Mouse (Mus musculus) liver, embryonic 12.5 days (tissue): Measurements from ENCODE around the gene Tcap. TPM values are rescaled to one million over a fixed set of nuclear protein-coding genes. Genes with fewer than 3 reads are reported as not detected.

Source experiments
- ATAC-seq: fragments of 200-750 bp; cut with Nextera tagmentation; 2 replicates; pipeline ENCODE4 v1.8.0; 2017; ENCODE audit warnings: moderate number of reproducible peaks, mild to moderate bottlenecking, moderate library complexity
- H3K27ac ChIP-seq: fragments of 300-500 bp; sonication (generic); 2 replicates; pipeline ENCODE4 v1.5.1; 2016; ENCODE audit warnings: mild to moderate bottlenecking
- H3K27me3 ChIP-seq: fragments of 300-500 bp; sonication (generic); replicated peaks from 2 replicates; pipeline ENCODE4 v1.6.1; 2016; ENCODE audit warnings: mild to moderate bottlenecking, moderate library complexity
- H3K36me3 ChIP-seq: fragments of 300-500 bp; sonication (generic); 2 replicates; pipeline ENCODE4 v1.6.1; 2016; ENCODE audit warnings: mild to moderate bottlenecking, moderate library complexity
- H3K4me1 ChIP-seq: fragments of 300-500 bp; sonication (generic); 2 replicates; pipeline ENCODE4 v1.6.1; 2016
- H3K4me2 ChIP-seq: fragments of 300-500 bp; sonication (generic); 2 replicates; pipeline ENCODE4 v1.6.1; 2016; ENCODE audit warnings: mild to moderate bottlenecking, moderate library complexity
- H3K4me3 ChIP-seq: fragments of 300-500 bp; sonication (generic); 2 replicates; pipeline ENCODE4 v1.5.1; 2016; ENCODE audit warnings: mild to moderate bottlenecking, moderate library complexity
- H3K9ac ChIP-seq: fragments of 300-500 bp; sonication (generic); 2 replicates; pipeline ENCODE4 v1.6.1; 2016; ENCODE audit warnings: mild to moderate bottlenecking, moderate library complexity
- H3K9me3 ChIP-seq: fragments of 300-500 bp; sonication (generic); replicated peaks from 2 replicates; pipeline ENCODE4 v1.6.1; 2016; ENCODE audit warnings: mild to moderate bottlenecking, moderate library complexity
- whole genome bisulfite sequencing: fragments of 180-500 bp; shearing (Covaris S2); methylation state at CpG from one replicate; pipeline ENCODE4 v1.1.7; 2016; ENCODE audit not compliant: insufficient replicate concordance; 5-methylcytosine and 5-hydroxymethylcytosine counted together
- polyA plus RNA-seq: library from polyadenylated mRNA; unstranded; fragments of >200 nt; fragmentation: Nextera tagmentation; extraction: Ambion mirVana; gene quantifications from 2 replicates; pipeline ENCODE4 v1.2.1, GENCODE M21; 2016

Gene Tcap
- polyA plus RNA-seq, 1 experiment from 2014 or later: not detected

DNA sequence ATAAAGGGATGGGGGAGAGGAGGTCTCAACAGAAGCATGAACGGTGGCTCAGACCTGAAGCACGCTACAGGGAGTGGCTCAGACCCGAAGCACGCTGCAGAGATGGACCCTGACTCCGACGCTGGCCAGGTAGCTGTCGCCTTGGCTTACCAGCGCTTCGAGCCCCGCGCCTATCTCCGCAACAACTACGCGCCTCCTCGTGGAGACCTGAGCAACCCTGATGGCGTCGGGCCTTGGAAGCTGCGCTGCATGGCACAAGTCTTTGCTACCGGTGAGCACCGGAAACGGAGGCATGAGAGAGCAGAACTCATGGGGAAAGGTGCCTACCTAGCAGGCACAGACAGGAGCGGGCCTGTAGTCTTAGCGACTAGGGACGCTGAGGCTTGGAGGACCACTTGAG lies 3.0 kb downstream of the Tcap start:
- WGBS: 12% methylated on average over 24 of the region's 24 CpGs
- H3K36me3 ChIP-seq: no peaks in the 10 kb centered on the region
- H3K4me3 ChIP-seq: no peak overlapping the region
- no peak overlapping the region for H3K27ac ChIP-seq
- ATAC-seq: no peak
- H3K4me1 ChIP-seq: peaks cover 8% of the 10 kb centered on the region; the same call in 1 of the 2 replicates
- no peak overlapping the region for H3K4me2 ChIP-seq
- H3K9ac ChIP-seq: no peak overlapping the region
- peaks cover 88% of the 10 kb centered on the region for H3K27me3 ChIP-seq
- no peaks in the 10 kb centered on the region for H3K9me3 ChIP-seq

DNA sequence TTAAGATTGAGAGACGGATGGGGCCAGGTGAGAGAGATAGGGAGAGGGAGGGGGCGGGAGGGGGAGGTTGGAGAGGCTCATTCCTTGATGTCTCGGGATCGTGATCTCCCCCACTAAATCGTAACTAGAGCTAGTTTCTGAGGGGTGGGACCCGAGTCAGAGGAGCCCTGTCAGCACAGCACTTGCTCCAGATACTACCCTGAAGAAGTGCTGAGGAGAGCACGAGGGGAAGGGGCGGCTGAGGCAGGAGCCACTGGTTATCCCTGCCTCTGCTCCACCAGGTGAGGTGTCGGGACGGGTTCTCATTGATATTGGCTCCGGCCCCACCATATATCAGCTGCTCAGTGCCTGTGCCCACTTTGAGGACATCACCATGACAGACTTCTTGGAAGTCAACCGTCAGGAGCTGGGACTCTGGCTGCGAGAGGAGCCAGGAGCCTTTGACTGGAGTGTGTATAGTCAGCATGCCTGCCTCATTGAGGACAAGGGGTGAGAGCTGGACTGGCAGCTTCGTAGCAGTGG lies 3.5 kb downstream of the Tcap start:
- Histone ChIP-seq H3K4me2 (no peak overlapping the region), H3K9ac (no peak overlapping the region), H3K27ac (no peak overlapping the region), H3K27me3 (peaks cover 92% of the 10 kb centered on the region), H3K36me3 (no peaks in the 10 kb centered on the region), H3K4me3 (no peak overlapping the region), H3K4me1 (peaks cover 13% of the 10 kb centered on the region), H3K9me3 (no peaks in the 10 kb centered on the region)
- WGBS: 40% methylated on average over 14 of the region's 14 CpGs
- no peak for ATAC-seq

GRCm38 (mm10) chr11:98388282-98388681 lies 4.7 kb downstream of the Tcap start:
- Histone ChIP-seq H3K27ac (no peak overlapping the region), H3K4me2 (no peak overlapping the region), H3K27me3 (peaks cover 87% of the 10 kb centered on the region), H3K4me3 (no peak overlapping the region), H3K4me1 (peaks cover 24% of the 10 kb centered on the region), H3K9ac (no peak overlapping the region), H3K9me3 (no peaks in the 10 kb centered on the region), H3K36me3 (no peaks in the 10 kb centered on the region)
- WGBS: 59% methylated on average over 10 of the region's 10 CpGs
- no peak for ATAC-seq

DNA sequence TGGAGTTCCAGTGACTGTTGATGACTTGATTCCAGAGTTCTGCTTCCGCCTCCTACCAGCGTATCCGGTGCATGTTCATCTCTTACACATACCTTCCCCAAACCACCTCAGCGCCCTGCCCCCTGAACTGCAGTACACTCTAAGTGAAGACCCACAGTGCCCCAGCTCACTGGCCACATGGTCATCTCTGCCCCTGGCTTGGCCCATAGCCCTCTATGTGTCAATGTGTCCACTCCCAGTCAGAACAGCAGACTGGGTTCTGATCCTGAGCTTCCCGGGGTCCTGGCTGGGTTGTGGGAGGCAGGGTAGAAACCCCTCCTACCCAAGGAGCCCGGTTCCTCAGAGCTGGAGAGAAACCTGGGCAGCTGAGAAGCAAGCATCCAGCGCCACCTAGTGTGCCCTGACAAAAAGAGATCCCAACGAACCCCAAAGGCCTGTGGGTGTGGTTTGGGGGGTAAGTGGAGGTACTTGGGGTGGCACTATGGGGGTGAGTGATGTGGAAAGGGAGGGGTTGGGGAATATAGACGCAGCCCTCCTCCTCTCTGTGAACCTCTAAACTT lies 5.7 kb downstream of the Tcap start:
- H3K4me2 ChIP-seq: no peak overlapping the region
- ATAC-seq: no peak
- WGBS: 11% methylated on average over 9 of the region's 9 CpGs
- no peak overlapping the region for H3K9ac ChIP-seq
- H3K9me3 ChIP-seq: no peaks in the 10 kb centered on the region
- H3K27me3 ChIP-seq: peaks cover 77% of the 10 kb centered on the region
- H3K4me3 ChIP-seq: no peak overlapping the region
- H3K36me3 ChIP-seq: no peaks in the 10 kb centered on the region
- H3K27ac ChIP-seq: no peak overlapping the region
- peaks cover 34% of the 10 kb centered on the region for H3K4me1 ChIP-seq

DNA sequence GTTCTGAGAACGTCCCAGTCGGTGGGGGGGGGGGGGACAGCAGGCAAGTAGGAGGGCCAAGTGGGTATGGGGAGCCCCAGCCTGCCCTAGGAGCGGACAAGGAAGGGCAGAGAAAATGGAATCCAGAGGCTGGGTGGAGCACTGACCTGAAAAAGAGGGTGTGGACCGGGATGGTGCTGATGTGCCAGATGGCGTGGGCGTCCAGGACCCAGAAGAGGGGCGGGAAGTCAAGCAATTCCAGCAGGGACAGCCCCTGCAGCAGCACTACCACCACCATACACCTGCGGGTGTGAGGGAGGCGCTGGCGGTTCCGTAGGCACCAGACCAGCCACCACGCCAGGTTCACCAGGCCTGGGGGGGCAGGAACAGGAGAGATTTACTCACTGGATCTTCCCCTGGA lies 6.5 kb downstream of the Tcap start:
- no peaks in the 10 kb centered on the region for H3K9me3 ChIP-seq
- H3K4me1 ChIP-seq: peaks cover 43% of the 10 kb centered on the region
- no peak overlapping the region for H3K27ac ChIP-seq
- H3K36me3 ChIP-seq: no peaks in the 10 kb centered on the region
- no peak overlapping the region for H3K9ac ChIP-seq
- no peak for ATAC-seq
- peaks cover 68% of the 10 kb centered on the region for H3K27me3 ChIP-seq
- H3K4me3 ChIP-seq: no peak overlapping the region
- WGBS: 58% methylated on average over 11 of the region's 12 CpGs
- no peak overlapping the region for H3K4me2 ChIP-seq

DNA sequence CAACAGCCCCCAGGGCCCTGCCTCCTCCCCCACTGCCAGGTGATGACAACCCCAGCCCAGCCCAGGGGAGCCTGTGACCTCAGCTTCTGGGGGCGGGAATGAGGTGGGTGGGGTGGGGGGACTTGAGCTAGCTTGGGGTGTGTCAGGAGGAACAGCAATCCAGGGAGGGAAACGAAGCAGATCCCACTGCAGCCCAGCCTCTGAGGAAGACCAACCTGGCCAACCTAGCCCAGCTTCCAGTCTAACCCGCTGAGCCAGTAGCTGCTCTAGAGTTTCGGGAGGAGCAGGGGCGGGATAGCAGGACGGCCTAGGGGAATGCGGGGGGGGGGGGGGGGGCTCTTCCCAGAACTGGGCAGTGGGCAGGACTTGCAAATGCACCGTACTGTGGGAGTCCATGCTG lies 8.4 kb downstream of the Tcap start:
- peaks cover 46% of the 10 kb centered on the region for H3K4me1 ChIP-seq
- H3K27me3 ChIP-seq: peaks cover 49% of the 10 kb centered on the region
- H3K36me3 ChIP-seq: no peaks in the 10 kb centered on the region
- ATAC-seq: no peak
- WGBS: 33% methylated on average over 7 of the region's 8 CpGs
- peak overlapping the region; percentile 50 for H3K4me2 ChIP-seq
- H3K9me3 ChIP-seq: no peaks in the 10 kb centered on the region
- no peak overlapping the region for H3K4me3 ChIP-seq
- peak overlapping the region; percentile 72; the same call in 1 of the 2 replicates for H3K27ac ChIP-seq
- 0 out of 2 replicates have a peak overlapping the region, but pooled peaks have one; percentile 49 for H3K9ac ChIP-seq

DNA sequence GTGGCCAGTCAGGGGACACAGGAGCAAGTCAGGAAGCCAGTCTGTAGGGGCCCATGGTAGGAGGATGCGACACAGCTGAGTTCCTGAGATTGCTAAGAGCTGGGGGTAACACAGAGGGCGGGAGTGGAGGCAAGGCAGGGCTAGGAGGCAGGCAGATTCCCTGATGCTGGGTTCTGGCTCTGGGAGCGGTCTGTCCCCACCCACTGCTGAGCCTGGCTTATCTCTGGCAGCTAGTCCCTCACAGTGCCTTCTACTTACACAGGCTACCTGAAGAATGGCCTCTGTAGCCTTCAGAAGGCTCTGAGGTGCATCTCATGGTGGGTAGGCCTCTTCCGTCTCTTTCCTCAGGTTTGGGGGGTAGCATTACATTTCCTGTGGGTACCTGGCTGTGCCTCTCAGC lies 9.0 kb downstream of the Tcap start:
- peak overlapping the region; percentile 49 for H3K9ac ChIP-seq
- whole genome bisulfite sequencing: 20% methylated on average over 4 of the region's 4 CpGs
- peak; percentile 79 for ATAC-seq

DNA sequence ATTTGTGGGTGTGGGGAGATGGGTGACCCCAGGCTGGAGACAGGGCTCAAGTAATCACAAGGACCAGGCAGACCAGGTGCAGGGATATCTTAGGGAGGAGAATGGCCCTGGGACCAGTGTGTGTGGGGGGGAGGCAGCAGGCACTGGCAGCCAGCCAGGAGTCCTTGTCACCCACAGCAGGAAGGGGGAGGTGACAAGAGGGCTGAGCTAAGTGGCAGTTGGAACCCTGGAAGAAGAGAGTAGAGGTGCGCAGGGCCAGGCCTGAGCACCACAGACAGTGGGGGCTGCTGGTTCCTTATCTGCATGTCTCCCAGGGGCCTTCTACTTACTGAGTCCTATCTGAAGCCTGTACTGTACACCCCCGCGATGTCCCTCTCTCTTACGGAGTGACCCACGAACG lies 9.7 kb downstream of the Tcap start:
- no peaks in the 10 kb centered on the region for H3K36me3 ChIP-seq
- H3K27ac ChIP-seq: peak overlapping the region; percentile 72
- H3K9ac ChIP-seq: peak overlapping the region; percentile 49; the same call in 1 of the 2 replicates
- 23% methylated on average over 6 of the region's 6 CpGs for WGBS
- peak; percentile 73 for ATAC-seq
- peaks cover 46% of the 10 kb centered on the region for H3K4me1 ChIP-seq
- peak overlapping the region; percentile 50 for H3K4me2 ChIP-seq
- H3K9me3 ChIP-seq: no peaks in the 10 kb centered on the region
- H3K27me3 ChIP-seq: peaks cover 36% of the 10 kb centered on the region
- H3K4me3 ChIP-seq: no peak overlapping the region

More for the DNA sequence above, 9.0 kb downstream of the Tcap start:
- Histone ChIP-seq H3K9me3 (no peaks in the 10 kb centered on the region), H3K4me3 (no peak overlapping the region), H3K4me2 (peak overlapping the region; percentile 50), H3K4me1 (peaks cover 46% of the 10 kb centered on the region), H3K27me3 (peaks cover 43% of the 10 kb centered on the region), H3K36me3 (no peaks in the 10 kb centered on the region), H3K27ac (peak overlapping the region; percentile 72)

DNA sequence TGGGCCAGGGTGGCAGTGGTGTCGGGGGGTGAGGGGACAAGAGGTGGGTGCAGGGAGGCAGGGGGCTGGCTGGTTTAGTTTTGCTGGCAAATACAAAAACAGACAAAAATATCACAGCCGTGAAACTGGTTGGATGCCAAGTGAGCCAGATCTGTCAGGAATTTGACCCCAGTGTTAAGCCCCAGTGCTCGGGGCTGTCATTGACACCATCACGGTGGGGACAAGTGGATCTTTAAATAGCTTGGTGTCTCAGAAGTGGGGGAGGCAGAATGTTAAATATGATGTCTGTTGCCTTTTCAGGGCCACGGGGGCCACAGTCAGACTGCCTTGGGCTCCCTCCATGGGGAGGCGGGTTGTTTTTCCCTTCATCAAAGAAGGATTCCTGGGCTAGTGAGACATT lies 10.7 kb downstream of the Tcap start:
- Histone ChIP-seq H3K9me3 (no peaks in the 10 kb centered on the region), H3K4me1 (peaks cover 43% of the 10 kb centered on the region), H3K27ac (peak overlapping the region; percentile 72), H3K27me3 (peaks cover 27% of the 10 kb centered on the region), H3K36me3 (no peaks in the 10 kb centered on the region), H3K4me3 (no peak overlapping the region), H3K9ac (no peak overlapping the region), H3K4me2 (no peak overlapping the region)
- no peak for ATAC-seq
- 68% methylated on average over 6 of the region's 6 CpGs for WGBS

- Histone ChIP-seq H3K4me2 (no peak overlapping the region), H3K27me3 (peaks cover 19% of the 10 kb centered on the region), H3K9me3 (no peaks in the 10 kb centered on the region), H3K9ac (0 out of 2 replicates have a peak overlapping the region, but pooled peaks have one; percentile 4), H3K4me3 (no peak overlapping the region), H3K27ac (peak overlapping the region; percentile 69), H3K4me1 (peaks cover 43% of the 10 kb centered on the region), H3K36me3 (no peaks in the 10 kb centered on the region)
- ATAC-seq: peak; percentile 48
- WGBS: 22% methylated on average over 4 of the region's 4 CpGs
Measured at GRCm38 (mm10) chr11:98395041-98395440, 11.4 kb downstream of the Tcap start.

DNA sequence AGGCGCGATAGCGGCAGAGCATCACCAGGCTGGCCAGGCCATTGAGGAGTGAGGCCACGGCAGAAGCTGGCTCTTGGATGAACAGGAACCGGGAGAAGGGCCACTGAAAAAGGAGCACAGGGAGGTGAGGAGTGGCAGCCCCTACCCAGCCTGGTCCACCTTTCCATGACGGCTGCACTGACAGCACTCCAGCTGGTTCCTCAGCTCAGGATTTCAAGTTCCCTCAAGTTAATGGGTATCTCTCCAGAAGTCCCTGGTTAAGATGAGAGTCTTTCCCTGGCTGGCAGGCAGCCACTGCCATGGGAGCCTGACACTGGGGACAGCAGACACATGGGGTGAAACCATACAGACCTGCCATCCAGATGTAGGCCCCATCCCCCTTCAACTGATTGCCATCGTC lies 14.3 kb downstream of the Tcap start:
- peaks cover 38% of the 10 kb centered on the region for H3K4me1 ChIP-seq
- no peaks in the 10 kb centered on the region for H3K36me3 ChIP-seq
- H3K9me3 ChIP-seq: no peaks in the 10 kb centered on the region
- no peak overlapping the region for H3K4me2 ChIP-seq
- H3K4me3 ChIP-seq: no peak overlapping the region
- H3K27me3 ChIP-seq: peaks cover 11% of the 10 kb centered on the region
- WGBS: 86% methylated on average over 7 of the region's 7 CpGs
- H3K9ac ChIP-seq: no peak overlapping the region
- ATAC-seq: no peak
- H3K27ac ChIP-seq: no peak overlapping the region

- WGBS: under 1% methylated on average over 40 of the region's 40 CpGs
- Histone ChIP-seq H3K4me3 (peak within 1 kb of the TSS; percentile 73), H3K27ac (peak within 1 kb of the TSS; percentile 87), H3K4me2 (peak within 1 kb of the TSS; percentile 73), H3K27me3 (peaks cover 28% of the 10 kb centered on the region), H3K9ac (peak within 1 kb of the TSS; percentile 76), H3K4me1 (peaks cover 15% of the 10 kb centered on the region), H3K9me3 (no peaks in the 10 kb centered on the region), H3K36me3 (no peaks in the 10 kb centered on the region)
- ATAC-seq: peak; percentile 84
Measured at GRCm38 (mm10) chr11:98400161-98400726, 16.6 kb downstream of the Tcap start, which contains the start of gene Pgap3. Gene Pgap3, minus strand, starts transcription at chr11:98400490.
